Mouse (Mus musculus): ENCODE results near the gene Klhl5. TPM values are rescaled to one million over a fixed set of nuclear protein-coding genes. Genes with fewer than 3 reads are reported as not detected.

Klhl5 gene
- total RNA-seq, 2 experiments from 2014 or later, result 35.4 to 38.7 TPM

DNA sequence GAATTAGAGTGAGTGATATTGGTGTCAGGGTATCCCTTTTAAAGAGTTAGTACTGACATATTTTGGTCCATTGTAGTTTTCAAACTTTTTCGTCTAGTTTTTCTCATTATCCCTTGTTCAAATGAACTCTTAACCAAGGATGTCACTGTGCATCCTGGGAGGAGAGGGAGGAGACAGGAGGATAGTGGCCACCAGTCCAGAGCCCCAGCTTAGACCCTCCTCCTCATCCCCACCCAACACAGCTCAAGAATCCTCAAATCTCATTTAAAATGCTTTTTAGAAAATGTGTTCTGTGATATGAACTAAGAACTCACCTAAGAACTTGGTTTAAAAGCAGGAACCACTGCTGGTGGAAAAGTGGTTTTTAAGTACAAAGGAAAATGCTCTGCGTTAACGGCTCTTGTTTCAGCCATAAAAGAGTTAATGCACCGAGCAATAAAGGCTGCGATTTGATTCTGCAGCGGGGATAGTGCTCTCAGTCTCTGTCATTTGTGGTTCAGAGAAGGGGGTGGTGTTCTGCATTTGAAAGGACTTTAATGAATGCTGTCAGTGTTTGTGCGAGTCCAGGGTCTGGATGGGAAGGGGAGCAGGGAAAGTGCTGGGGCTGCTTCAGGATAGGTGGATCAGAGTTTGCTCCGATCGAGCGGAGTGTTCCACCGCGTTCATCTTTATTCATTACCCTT is 23.3 kb downstream of the Klhl5 start:
- peak in 1 of 2 experiments; percentile 29 for DNase-seq (ENCODE audit: extremely low spot score in 1 of 2, low spot score in 2 of 2)
- intact Hi-C loops (cut with DNase I), result loop anchor here (2.0 to 10.0 kb wide), 2 partner anchors 124 to 246 kb away; no protein-coding TSS in a partner anchor
- peak overlapping the region; percentile 57 for H3K4me3 ChIP-seq
- TF ChIP-seq CTCF (IDR thresholded peaks at IDR 0.05), result no peak
- H3K27ac ChIP-seq, result peak overlapping the region; percentile 73; the same call in 1 of the 2 replicates

DNA sequence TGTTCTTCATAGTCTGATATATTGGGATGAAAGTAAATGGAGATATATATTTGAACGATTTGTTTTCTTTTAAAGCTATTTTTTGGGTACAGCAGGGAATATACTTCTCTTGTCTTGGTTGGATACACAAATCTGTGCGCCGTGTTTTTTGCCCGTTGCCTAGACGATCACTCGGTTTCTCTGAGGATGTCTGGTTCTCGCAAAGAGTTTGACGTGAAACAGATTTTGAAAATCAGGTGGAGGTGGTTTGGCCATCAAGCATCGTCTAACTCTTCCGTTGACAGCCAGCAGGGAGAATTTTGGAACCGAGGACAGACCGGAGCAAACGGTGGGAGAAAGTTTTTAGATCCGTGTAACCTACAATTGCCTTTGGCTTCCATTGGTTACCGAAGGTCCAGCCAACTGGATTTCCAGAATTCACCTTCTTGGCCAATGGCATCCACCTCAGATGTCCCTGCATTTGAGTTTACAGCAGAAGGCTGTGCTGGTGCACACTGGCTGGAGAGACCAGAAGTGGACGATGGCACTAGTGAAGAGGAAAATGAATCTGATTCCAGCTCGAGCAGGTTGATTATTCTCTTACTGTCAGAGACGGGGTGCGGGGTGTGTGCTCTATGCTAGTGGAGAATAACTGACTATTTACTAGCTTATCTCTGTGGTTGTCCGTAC is 24.0 kb downstream of the Klhl5 start:
- intact Hi-C loops (cut with DNase I), result loop anchor here (2.0 to 10.0 kb wide), 2 partner anchors 125 to 247 kb away; no protein-coding TSS in a partner anchor

DNA sequence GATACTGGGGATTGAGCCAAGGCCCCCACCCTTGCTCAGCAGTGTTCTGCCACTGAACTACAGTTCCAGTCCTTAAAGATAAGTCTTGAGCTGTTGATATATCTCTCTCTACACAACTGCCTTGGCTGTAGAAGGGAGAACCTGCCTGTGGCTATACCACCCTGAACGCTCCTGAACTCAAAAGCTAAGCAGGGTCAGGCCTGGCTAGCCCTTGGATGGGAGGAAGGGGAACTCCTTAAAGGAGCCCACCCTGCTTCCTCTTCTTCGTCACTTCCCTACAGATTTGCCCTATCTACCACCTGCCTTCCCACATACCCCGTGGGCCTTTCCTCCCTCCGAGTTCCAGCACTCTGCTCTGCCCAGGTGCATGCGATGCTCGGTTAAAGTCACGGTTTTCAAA is 28.8 kb downstream of the Klhl5 start:
- DNase-seq (ENCODE audit: extremely low spot score in 1 of 2, low spot score in 2 of 2), result no peak
- no peak for TF ChIP-seq CTCF (IDR thresholded peaks at IDR 0.05)
- intact Hi-C loops (cut with DNase I), result loop anchor here (10.0 kb wide), 1 partner anchor 251 kb away; no protein-coding TSS in a partner anchor
- Histone ChIP-seq H3K27ac (no peak overlapping the region), H3K4me3 (no peak overlapping the region)

More for the DNA sequence above, 24.0 kb downstream of the Klhl5 start:
- DNase-seq (ENCODE audit: extremely low spot score in 1 of 2, low spot score in 2 of 2), result peak; percentile 27 to 29
- TF ChIP-seq CTCF (IDR thresholded peaks at IDR 0.05), result no peak
- Histone ChIP-seq H3K4me3 (peak overlapping the region; percentile 57), H3K27ac (peak overlapping the region; percentile 73)

DNA sequence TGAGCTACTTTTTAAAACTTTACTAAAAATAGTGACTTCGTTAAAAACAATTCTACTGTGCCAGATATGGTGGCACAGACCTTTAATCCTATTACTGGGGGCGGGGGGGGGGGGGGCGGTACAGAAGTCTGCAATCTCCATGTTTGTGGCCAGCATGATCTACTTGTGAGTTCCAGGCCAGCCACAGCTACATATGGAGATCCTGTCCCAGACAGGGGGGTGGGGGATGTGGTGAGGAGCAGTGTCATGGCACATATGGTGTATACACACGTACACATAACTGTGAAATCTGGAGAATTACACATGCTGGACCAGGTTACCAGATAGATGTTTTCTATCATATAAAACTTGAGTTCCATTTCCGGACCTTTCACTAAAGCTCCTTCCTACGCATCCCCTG is 29.7 kb downstream of the Klhl5 start:
- no peak for DNase-seq (ENCODE audit: extremely low spot score in 1 of 2, low spot score in 2 of 2)
- Histone ChIP-seq H3K4me3 (no peak overlapping the region), H3K27ac (no peak overlapping the region)
- no peak for TF ChIP-seq CTCF (IDR thresholded peaks at IDR 0.05)
- intact Hi-C loops (cut with DNase I), result loop anchor here (10.0 kb wide), 1 partner anchor 252 kb away; no protein-coding TSS in a partner anchor

DNA sequence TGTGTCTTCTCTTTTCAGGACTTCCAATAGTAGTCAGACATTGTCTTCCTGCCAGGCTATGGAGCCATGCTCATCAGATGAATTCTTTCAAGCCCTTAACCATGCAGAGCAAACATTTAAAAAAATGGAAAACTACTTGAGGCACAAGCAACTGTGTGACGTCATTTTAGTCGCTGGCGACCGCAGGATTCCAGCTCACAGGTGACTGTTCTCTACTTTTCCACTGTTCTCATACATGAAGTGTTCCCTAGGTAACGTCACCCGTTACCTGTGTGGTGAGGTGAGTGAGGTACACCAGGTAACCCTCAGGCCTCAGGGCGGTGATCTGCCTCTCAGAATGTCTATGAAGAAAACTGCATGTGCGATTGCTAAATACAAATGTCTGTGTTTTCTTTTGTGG is 33.9 kb downstream of the Klhl5 start:
- no peak for DNase-seq (ENCODE audit: extremely low spot score in 1 of 2, low spot score in 2 of 2)
- Histone ChIP-seq H3K4me3 (no peak overlapping the region), H3K27ac (no peak overlapping the region)
- intact Hi-C loops (cut with DNase I), result no loop called here
- TF ChIP-seq CTCF (IDR thresholded peaks at IDR 0.05), result no peak

DNA sequence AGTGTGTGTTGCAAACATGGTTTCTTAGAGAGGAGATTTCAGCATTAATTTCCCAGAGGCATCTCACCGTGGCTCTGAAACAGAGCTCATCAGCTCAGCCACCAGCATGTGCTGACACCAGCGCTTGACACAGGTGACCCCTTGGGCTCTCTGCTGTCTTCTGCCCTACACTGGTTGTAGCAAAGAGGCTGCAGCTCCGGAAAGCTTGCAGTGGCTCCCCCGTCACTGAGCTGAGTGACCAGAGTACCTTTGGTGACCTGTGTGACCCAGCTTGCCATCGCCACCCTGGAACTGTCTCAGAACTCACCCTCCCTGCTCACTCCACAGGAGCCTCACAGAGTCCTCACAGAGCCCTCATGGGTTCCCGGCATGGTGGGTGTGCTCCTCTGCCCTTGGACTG is 34.9 kb downstream of the Klhl5 start:
- no peak for DNase-seq (ENCODE audit: extremely low spot score in 1 of 2, low spot score in 2 of 2)
- no peak overlapping the region for H3K4me3 ChIP-seq
- H3K27ac ChIP-seq, result no peak overlapping the region
- intact Hi-C loops (cut with DNase I), result no loop called here
- no peak for TF ChIP-seq CTCF (IDR thresholded peaks at IDR 0.05)

DNA sequence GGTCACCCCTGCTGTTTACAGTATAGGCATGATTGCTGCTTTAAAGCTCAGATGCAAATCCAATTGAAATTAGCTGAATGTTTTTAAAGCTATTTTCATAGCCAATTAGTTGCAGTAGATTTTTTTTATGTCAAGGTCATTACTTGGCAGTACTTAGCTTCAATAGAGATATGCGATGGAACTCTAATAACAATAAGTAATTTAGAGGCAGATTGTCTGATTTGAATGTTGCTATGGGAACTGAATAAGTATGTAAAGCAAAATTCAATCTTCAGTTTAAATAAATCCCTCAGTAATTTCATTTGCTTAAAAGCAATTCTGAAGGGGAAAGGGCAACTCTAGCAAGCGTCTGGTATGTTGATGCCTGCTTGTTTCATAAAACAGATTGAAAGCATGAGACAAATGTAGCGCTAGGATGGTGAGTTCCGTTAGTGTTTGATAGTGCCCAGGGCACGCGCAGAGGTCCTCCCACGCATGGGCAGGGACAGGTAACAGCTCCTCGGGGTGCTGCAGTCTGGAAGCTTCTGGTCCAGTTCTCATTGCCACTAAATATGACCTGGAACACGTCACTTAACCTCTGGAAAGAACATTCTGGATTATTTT is 38.3 kb downstream of the Klhl5 start:
- Histone ChIP-seq H3K27ac (no peak overlapping the region), H3K4me3 (no peak overlapping the region)
- no peak for TF ChIP-seq CTCF (IDR thresholded peaks at IDR 0.05)
- no peak for DNase-seq (ENCODE audit: extremely low spot score in 1 of 2, low spot score in 2 of 2)
- intact Hi-C loops (cut with DNase I), result no loop called here

DNA sequence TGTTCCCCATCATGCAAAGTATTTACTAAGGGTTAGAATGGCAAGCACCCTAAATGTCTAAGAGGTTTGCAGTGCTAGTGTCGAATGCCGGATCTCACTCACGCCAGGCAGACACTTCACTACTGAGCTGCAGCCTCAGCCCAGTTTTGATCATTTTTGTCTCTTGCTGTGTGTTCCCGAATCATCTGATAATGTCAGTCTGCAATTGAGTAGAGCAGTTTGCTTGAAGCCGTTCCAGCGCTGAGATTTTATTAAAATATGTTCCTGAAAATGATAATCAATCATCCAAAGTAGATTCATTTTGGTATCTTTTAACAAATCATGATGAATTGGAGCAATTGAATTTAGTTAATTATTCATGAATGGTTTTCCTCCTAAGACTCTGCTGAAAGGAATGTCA is 39.4 kb downstream of the Klhl5 start:
- no peak for DNase-seq (ENCODE audit: extremely low spot score in 1 of 2, low spot score in 2 of 2)
- H3K27ac ChIP-seq, result no peak overlapping the region
- intact Hi-C loops (cut with DNase I), result no loop called here
- no peak for TF ChIP-seq CTCF (IDR thresholded peaks at IDR 0.05)
- no peak overlapping the region for H3K4me3 ChIP-seq

DNA sequence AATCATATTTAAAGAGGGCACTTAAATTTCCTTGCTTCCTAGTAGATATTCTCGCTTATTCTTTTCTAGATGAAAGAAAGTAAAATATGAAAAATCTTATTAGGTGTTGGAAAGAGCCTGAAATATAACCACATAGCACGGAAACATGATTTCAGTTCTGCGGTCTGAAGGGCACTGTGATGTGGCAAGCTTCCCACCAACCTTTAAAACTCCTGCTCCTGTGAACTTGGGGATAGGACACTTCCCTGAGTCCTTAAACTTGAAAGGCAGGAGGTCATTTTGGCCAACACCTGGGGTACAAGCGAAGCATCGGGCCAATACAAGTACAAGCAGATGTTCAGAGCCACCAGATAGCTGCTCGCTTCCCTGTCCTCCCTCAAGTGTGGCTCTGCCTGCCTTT is 42.4 kb downstream of the Klhl5 start:
- intact Hi-C loops (cut with DNase I), result no loop called here
- Histone ChIP-seq H3K27ac (no peak overlapping the region), H3K4me3 (no peak overlapping the region)
- no peak for TF ChIP-seq CTCF (IDR thresholded peaks at IDR 0.05)
- DNase-seq (ENCODE audit: extremely low spot score in 1 of 2, low spot score in 2 of 2), result no peak

DNA sequence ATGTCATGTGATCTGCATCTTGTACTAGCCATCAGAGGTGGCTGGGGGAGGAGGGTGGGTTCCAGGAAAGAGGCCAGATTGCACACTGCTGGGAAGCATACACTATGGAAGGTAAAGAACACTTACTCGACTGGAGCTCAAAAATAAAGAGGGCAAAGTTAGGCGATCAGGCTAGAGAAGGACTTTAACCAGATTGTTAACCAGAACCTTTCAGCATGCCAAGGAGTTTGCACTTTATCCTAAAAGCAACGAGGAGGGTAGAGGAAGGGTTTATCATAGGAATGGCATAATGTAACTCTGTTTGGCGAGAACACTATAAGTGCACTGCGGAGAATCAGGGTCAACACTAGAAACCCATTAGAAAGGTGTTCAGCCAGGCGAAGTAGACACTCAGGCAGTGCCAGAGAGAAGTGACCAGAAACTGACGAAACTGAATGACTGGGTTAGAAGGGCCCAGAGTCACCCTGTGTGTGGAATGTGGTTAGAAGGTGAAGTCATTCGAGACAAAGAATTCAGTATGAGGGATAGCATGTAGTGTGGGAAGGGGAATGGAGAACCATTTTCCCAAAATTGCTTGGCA is 43.1 kb downstream of the Klhl5 start:
- intact Hi-C loops (cut with DNase I), result no loop called here

DNA sequence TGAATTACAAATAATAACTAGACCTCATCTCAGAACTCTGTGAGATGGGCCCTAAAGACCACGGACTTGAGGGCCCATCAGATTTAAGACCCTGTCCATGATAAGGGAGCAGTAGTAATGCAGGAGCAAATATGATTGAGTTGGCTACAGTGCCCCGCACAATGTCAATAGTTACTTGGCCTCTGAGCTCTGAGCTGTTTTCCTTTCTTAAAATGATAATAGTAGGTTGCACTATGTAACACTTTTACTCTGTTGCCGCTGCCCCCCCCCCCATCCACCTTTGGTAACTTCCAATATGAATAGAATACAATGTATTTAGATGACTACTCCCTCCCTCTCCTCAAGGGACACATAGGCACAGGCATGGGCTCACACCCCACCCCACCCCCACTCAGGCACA is 43.9 kb downstream of the Klhl5 start:
- intact Hi-C loops (cut with DNase I), result no loop called here
- H3K4me3 ChIP-seq, result no peak overlapping the region
- no peak overlapping the region for H3K27ac ChIP-seq
- TF ChIP-seq CTCF (IDR thresholded peaks at IDR 0.05), result no peak
- DNase-seq (ENCODE audit: extremely low spot score in 1 of 2, low spot score in 2 of 2), result no peak

More for the DNA sequence above, 43.1 kb downstream of the Klhl5 start:
- Histone ChIP-seq H3K4me3 (no peak overlapping the region), H3K27ac (no peak overlapping the region)
- no peak for DNase-seq (ENCODE audit: extremely low spot score in 1 of 2, low spot score in 2 of 2)
- no peak for TF ChIP-seq CTCF (IDR thresholded peaks at IDR 0.05)

DNA sequence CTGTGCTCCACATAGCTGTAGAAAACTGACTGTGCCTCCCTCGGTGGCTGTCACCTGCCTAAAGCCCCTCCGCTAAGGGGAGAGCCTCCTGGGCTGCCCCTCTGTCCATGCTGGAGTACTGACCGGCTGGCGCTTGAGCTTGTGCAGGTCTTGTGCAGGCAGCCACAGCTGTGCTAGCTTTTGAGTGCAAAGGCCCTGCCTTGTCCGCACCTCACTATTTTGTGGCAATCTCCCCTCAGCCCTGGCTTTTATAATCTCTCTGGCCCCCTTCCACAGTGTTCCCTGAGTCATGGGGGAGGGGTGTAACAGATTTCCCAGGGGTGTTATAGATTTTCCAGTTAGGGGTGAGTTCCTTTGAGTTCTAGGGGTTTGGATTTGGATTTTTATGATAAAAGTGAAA is 44.4 kb downstream of the Klhl5 start:
- TF ChIP-seq CTCF (IDR thresholded peaks at IDR 0.05), result no peak
- no peak for DNase-seq (ENCODE audit: extremely low spot score in 1 of 2, low spot score in 2 of 2)
- H3K4me3 ChIP-seq, result no peak overlapping the region
- no peak overlapping the region for H3K27ac ChIP-seq
- intact Hi-C loops (cut with DNase I), result no loop called here

Data from left cerebral cortex, adult 2 months (tissue).